Mouse (Mus musculus) liver, embryonic 15.5 days (tissue): Measurements from ENCODE around the gene Frmpd2. TPM values are rescaled to one million over a fixed set of nuclear protein-coding genes. Genes with fewer than 3 reads are reported as not detected.

ENCODE experiments used
- ATAC-seq: fragments of 200-750 bp; cut with Nextera tagmentation; 2 replicates; pipeline ENCODE4 v1.8.0; 2017; ENCODE audit warnings: moderate number of reproducible peaks, mild to moderate bottlenecking, moderate library complexity; ENCODE audit not compliant: insufficient read depth
- H3K27ac ChIP-seq: fragments of 300-500 bp; sonication (generic); replicated peaks from 2 replicates; pipeline ENCODE4 v1.5.1; 2015; ENCODE audit warnings: mild to moderate bottlenecking, inconsistent platforms
- H3K27me3 ChIP-seq: fragments of 300-500 bp; sonication (generic); 2 replicates; pipeline ENCODE4 v1.6.1; 2015; ENCODE audit warnings: mild to moderate bottlenecking, inconsistent platforms
- H3K36me3 ChIP-seq: fragments of 300-500 bp; sonication (generic); replicated peaks from 2 replicates; pipeline ENCODE4 v1.6.1; 2015; ENCODE audit warnings: moderate library complexity, mild to moderate bottlenecking, inconsistent platforms
- H3K4me1 ChIP-seq: fragments of 300-500 bp; sonication (generic); replicated peaks from 2 replicates; pipeline ENCODE4 v1.6.1; 2015; ENCODE audit warnings: inconsistent platforms
- H3K4me2 ChIP-seq: fragments of 300-500 bp; sonication (generic); 2 replicates; pipeline ENCODE4 v1.6.1; 2015; ENCODE audit warnings: moderate library complexity, mild to moderate bottlenecking, inconsistent platforms
- H3K4me3 ChIP-seq: fragments of 300-500 bp; sonication (generic); replicated peaks from 2 replicates; pipeline ENCODE4 v1.5.1; 2015; ENCODE audit warnings: mild to moderate bottlenecking, inconsistent platforms
- H3K9ac ChIP-seq: fragments of 300-500 bp; sonication (generic); 2 replicates; pipeline ENCODE4 v1.6.1; 2015; ENCODE audit warnings: moderate library complexity, mild to moderate bottlenecking, inconsistent platforms
- H3K9me3 ChIP-seq: fragments of 300-500 bp; sonication (generic); replicated peaks from 2 replicates; pipeline ENCODE4 v1.6.1; 2016; ENCODE audit warnings: inconsistent platforms
- WGBS: fragments of 180-500 bp; shearing (Covaris S2); methylation state at CpG from one replicate; pipeline ENCODE4 v1.1.7; 2015; ENCODE audit warnings: mixed read lengths; ENCODE audit not compliant: insufficient replicate concordance; 5-methylcytosine and 5-hydroxymethylcytosine counted together
- polyA plus RNA-seq: library from polyadenylated mRNA; unstranded; fragments of >200 nt; fragmentation: Nextera tagmentation; extraction: Ambion mirVana; gene quantifications from 2 replicates; pipeline ENCODE4 v1.2.1, GENCODE M21; 2015

Gene Frmpd2
- polyA plus RNA-seq, 1 experiment from 2014 or later: not detected

DNA sequence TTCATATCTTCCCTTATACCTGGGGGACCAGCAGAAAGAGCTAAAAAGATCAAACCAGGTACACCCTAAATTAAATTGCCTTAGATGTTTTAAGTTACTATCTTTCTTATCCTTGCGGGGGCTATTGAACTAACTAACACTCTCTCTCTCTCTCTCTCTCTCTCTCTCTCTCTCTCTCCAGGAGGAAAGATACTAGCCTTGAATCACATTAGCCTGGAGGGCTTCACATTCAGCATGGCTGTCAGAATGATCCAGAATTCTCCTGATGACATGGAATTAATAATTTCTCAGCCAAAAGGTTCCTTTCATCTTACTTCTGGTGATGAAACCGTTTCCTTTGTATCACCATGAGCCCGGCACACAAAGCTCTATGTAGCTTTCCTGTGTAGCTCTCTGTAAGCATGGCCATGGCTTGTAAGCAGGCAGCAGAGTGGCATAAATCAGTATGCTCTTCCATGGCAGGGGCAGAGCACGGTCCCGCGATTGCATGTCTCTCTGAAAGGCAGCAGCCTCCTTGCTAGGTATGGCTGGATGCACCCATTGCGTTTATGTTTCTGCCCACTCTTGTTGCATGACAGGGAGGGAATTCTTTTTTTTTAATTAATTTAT, 68.2 kb downstream of the Frmpd2 start:
- Histone ChIP-seq H3K9ac (no peak overlapping the region), H3K9me3 (no peaks in the 10 kb centered on the region), H3K4me2 (no peak overlapping the region), H3K4me3 (no peak overlapping the region), H3K4me1 (no peaks in the 10 kb centered on the region), H3K27me3 (no peaks in the 10 kb centered on the region), H3K36me3 (no peaks in the 10 kb centered on the region), H3K27ac (no peak overlapping the region)
- ATAC-seq: no peak
- 70% methylated on average over 7 of the region's 7 CpGs for WGBS

DNA sequence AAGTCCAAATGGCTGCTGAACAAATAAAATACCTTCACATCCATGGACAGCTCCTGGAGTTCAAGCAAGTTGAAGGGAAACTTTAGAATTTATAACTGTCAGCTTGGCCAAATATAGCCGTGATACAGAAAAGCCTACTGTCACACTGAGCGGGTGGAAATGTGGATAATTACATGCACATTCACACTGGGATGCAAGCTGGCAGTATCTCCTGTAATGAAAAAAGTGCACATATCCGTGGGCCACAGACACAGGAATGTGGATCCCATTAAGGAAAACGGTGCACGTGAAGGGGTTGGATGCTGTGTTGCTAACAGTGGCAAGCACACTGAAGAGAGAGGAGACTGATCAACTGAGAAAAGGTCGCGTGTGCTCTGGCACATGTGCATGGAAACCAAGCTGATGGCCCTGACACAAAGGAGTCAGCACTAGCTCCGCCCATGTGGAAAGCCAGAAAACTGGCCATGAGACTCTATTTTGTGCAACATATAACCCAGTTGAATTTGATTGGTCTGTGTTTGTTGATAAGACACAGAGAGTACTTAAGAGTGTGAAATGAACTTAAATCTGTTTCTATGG, 74.2 kb downstream of the Frmpd2 start:
- no peak overlapping the region for H3K27ac ChIP-seq
- no peaks in the 10 kb centered on the region for H3K27me3 ChIP-seq
- no peak overlapping the region for H3K9ac ChIP-seq
- H3K4me2 ChIP-seq: no peak overlapping the region
- 72% methylated on average over 8 of the region's 8 CpGs for WGBS
- ATAC-seq: no peak
- H3K4me3 ChIP-seq: no peak overlapping the region
- H3K4me1 ChIP-seq: no peaks in the 10 kb centered on the region
- no peaks in the 10 kb centered on the region for H3K9me3 ChIP-seq
- no peaks in the 10 kb centered on the region for H3K36me3 ChIP-seq

DNA sequence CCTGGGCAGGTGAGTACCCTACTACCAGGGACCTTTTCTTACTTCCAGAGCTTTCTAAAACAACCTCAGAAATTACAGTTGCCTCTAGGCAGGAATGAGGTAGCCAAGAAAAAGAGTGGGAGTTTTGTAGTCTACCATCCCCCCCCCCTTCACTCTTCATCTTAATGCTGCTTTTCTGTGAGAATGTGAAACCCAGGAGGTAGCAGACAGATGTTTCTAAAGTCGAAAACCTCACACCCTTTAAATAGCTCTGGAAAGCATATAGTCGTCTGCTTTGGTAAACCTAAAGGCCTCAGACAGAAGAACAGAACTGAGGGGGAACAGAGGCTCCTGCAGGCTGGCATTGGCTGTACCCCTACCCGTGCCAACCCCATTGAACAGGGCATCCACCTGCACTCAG, 77.2 kb downstream of the Frmpd2 start:
- WGBS: 33% methylated on average over 3 of the region's 3 CpGs
- H3K4me3 ChIP-seq: no peak overlapping the region
- ATAC-seq: no peak

DNA sequence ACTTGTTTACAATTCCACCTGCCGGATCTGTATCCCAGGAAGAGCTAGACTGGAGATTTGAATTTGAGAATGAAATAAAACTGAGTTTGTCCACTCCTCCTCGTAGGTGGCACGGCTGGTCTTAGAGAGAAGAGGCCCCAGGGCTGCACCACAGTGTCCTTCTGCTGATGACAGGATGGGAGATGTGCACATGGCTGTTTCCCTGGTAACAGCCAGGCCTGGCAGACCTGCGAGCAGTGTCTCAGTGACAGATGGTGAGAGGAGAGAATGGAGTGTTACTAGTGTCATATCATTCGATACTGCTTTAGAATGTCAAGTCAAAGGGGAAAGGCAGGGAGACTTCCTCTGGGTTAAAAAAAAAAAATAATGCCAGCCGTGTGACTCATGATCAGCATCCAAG, 78.4 kb downstream of the Frmpd2 start:
- Histone ChIP-seq H3K36me3 (no peaks in the 10 kb centered on the region), H3K27ac (no peak overlapping the region), H3K27me3 (no peaks in the 10 kb centered on the region), H3K4me2 (no peak overlapping the region), H3K9ac (no peak overlapping the region), H3K4me1 (no peaks in the 10 kb centered on the region), H3K9me3 (no peaks in the 10 kb centered on the region), H3K4me3 (no peak overlapping the region)
- WGBS: 54% methylated on average over 6 of the region's 6 CpGs
- ATAC-seq: no peak

More for the DNA sequence above, 77.2 kb downstream of the Frmpd2 start:
- Histone ChIP-seq H3K9me3 (no peaks in the 10 kb centered on the region), H3K27me3 (no peaks in the 10 kb centered on the region), H3K27ac (no peak overlapping the region), H3K36me3 (no peaks in the 10 kb centered on the region), H3K9ac (no peak overlapping the region), H3K4me2 (no peak overlapping the region), H3K4me1 (no peaks in the 10 kb centered on the region)

DNA sequence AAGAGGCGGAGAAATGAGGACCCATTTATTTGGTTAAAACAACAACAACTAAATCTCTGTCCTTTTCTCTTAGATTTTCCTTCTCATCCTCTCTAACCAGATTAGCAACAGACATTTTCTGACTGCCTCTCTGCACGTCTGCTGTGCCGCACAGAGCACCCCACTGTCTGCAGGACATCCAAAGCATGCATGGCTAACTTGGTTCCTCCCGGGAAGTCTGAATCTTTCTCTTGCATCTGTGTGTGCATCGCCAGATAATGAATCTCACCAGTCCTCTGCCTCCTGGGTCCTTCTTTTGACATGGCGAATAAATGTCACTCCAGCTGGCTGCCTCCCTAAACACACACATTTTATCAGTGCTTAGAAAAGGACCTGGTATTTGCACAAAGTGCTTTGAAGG, 99.2 kb downstream of the Frmpd2 start:
- no peaks in the 10 kb centered on the region for H3K36me3 ChIP-seq
- ATAC-seq: no peak
- H3K4me2 ChIP-seq: no peak overlapping the region
- no peak overlapping the region for H3K4me3 ChIP-seq
- no peak overlapping the region for H3K9ac ChIP-seq
- H3K27ac ChIP-seq: no peak overlapping the region
- no peaks in the 10 kb centered on the region for H3K9me3 ChIP-seq
- 34% methylated on average over 6 of the region's 6 CpGs for WGBS
- no peaks in the 10 kb centered on the region for H3K27me3 ChIP-seq
- no peaks in the 10 kb centered on the region for H3K4me1 ChIP-seq

DNA sequence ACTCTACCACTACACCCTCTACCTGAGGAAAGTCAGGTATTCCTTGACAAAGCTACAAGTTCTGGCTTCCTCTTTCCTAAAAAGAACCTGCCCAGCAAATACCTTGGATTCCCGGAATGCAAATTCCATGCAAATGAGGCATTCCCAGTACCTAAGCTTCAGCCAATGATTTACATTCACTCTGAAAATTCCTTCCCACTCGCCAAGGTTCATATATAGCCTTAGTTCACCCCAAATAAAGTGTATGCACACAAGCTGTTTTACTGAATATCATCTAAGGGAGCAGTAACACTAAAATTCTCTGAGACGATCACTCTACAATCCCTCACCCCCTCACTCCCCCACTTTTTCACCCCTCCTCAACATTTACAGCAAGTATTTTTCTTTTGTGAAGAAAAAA, 102.1 kb downstream of the Frmpd2 start:
- 45% methylated on average over 3 of the region's 3 CpGs for WGBS

DNA sequence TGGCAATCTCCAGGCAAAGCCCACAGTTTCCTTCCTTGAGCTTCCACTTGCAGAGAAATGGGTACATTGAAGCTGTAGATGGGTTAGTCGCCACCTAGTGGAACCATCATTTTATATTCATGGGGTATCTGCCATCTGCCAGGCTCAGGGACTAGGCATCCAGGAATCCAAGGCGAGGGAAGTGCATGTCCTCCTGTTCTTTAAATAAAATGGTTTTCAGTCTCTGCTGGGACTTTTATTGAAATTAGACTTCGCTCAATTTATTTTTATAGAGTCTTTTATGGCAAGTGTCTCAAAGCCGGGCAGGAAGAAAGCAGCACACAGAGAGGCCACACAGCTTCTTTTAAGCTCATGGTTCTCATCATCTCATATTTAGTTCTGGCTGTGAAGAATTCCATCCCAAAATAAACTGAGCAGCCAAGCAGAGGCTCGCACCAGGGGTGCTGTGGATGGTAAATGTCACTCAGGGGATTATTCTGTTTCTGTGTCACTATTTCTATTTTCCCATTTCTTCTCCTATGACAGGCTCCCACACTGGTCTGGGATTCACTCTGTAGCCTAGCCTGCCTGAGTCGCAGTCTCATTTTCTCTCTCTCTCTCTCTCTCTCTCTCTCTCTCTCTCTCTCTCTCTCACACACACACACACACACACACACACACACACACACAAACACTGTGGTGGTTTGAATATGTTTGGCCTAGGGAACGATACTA, 108.4 kb downstream of the Frmpd2 start:
- no peaks in the 10 kb centered on the region for H3K36me3 ChIP-seq
- 60% methylated on average over 7 of the region's 7 CpGs for WGBS
- no peak overlapping the region for H3K4me2 ChIP-seq
- no peak for ATAC-seq
- no peaks in the 10 kb centered on the region for H3K27me3 ChIP-seq
- H3K4me1 ChIP-seq: no peaks in the 10 kb centered on the region
- H3K9ac ChIP-seq: no peak overlapping the region
- no peaks in the 10 kb centered on the region for H3K9me3 ChIP-seq
- H3K4me3 ChIP-seq: no peak overlapping the region
- no peak overlapping the region for H3K27ac ChIP-seq

More for the DNA sequence above, 102.1 kb downstream of the Frmpd2 start:
- ATAC-seq: no peak
- H3K9me3 ChIP-seq: no peaks in the 10 kb centered on the region
- no peak overlapping the region for H3K4me2 ChIP-seq
- no peaks in the 10 kb centered on the region for H3K36me3 ChIP-seq
- H3K9ac ChIP-seq: no peak overlapping the region
- no peak overlapping the region for H3K4me3 ChIP-seq
- H3K4me1 ChIP-seq: no peaks in the 10 kb centered on the region
- no peak overlapping the region for H3K27ac ChIP-seq
- H3K27me3 ChIP-seq: no peaks in the 10 kb centered on the region

DNA sequence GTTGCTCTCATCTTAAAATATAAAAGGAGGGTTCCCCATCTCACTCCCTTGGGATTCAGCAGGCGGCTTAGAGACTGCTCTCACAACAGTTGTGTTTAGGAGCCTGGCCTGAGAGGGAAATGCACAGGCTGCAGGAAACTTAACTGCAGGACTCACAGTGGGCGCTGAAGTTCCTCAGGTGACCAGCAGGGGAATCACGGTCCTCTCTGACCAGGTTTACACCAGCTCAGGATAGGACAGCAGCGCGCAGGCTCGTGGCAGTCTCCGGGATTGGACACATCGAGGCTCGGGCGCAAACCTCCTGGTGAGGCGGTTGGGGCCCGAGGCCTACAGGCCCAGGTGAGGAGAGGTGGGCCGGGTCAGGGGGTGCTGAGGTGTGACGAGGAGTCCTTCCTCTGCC, 117.5 kb downstream of the Frmpd2 start, which contains the start of gene Ptpn20:
TSS of gene Ptpn20 (plus strand) at position 257 of the 400 bp plus-strand sequence.
- no peak within 1 kb of the TSS for H3K27ac ChIP-seq
- H3K4me3 ChIP-seq: no peak within 1 kb of the TSS
- H3K4me1 ChIP-seq: no peaks in the 10 kb centered on the region
- H3K4me2 ChIP-seq: no peak within 1 kb of the TSS
- H3K9ac ChIP-seq: no peak within 1 kb of the TSS
- no peak for ATAC-seq
- H3K27me3 ChIP-seq: no peaks in the 10 kb centered on the region
- H3K36me3 ChIP-seq: no peaks in the 10 kb centered on the region
- H3K9me3 ChIP-seq: no peaks in the 10 kb centered on the region
- 54% methylated on average over 14 of the region's 14 CpGs for WGBS

DNA sequence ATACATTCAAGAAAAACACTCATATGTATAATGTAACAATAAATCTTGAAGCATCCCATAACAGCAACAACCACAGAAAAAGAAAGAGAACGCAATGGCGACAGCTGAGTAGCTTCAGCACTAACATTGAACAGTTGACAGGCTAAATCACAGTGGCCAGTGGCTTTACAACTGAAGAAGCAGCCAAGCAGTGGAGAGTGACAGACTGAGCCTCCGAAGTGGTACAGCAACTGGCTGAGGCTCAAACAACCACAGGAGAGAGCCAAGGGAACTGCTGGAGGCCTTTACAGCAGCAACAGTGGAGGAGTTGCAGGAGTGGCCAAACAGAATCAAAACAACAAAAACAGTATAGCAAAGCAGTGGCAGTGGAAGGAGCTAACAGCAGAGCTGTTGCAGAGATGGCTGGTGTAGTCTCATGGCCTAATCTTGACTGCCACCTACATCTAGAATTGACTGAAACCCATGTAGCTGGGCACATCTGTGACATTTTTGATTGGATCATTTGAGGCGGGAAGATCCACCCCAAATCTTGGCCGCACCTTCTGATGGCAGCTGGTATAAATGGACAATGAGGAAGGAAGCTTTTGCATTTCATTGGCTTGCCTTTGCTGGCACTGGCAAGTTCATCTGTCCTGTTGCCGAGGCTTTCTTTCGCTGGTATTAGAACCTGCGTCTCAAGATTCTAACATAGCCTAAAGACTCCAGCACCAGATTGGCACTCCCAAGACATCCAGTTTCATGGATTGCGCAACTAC, 127.1 kb downstream of the Frmpd2 start:
- Histone ChIP-seq H3K4me3 (no peak overlapping the region), H3K36me3 (no peaks in the 10 kb centered on the region), H3K27me3 (no peaks in the 10 kb centered on the region), H3K27ac (no peak overlapping the region), H3K9ac (no peak overlapping the region), H3K9me3 (no peaks in the 10 kb centered on the region), H3K4me1 (no peaks in the 10 kb centered on the region), H3K4me2 (no peak overlapping the region)
- ATAC-seq: no peak
- WGBS: 72% methylated on average over 9 of the region's 9 CpGs

DNA sequence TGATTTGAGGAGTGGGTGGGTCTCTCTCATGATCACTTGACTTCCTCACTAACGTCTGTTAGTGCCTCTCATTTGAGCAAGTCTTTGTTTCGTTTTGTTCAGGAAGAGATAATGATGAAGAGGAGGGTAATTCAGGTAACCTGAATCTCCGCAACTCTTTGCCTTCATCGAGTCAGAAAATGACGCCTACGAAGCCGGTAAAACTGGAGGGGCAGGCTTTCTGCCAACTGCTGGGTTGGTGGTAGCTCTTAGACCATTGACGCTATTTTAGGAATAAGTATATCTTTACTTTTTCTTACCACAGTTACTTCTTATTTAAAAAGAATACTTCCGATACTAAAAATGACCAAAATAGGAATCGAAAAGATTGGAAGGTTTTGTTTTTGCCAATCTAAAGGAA, 135.9 kb downstream of the Frmpd2 start:
- no peak overlapping the region for H3K27ac ChIP-seq
- no peaks in the 10 kb centered on the region for H3K36me3 ChIP-seq
- H3K4me1 ChIP-seq: no peaks in the 10 kb centered on the region
- 68% methylated on average over 10 of the region's 10 CpGs for WGBS
- no peak overlapping the region for H3K4me3 ChIP-seq
- no peak for ATAC-seq
- no peak overlapping the region for H3K9ac ChIP-seq
- no peaks in the 10 kb centered on the region for H3K9me3 ChIP-seq
- no peak overlapping the region for H3K4me2 ChIP-seq
- no peaks in the 10 kb centered on the region for H3K27me3 ChIP-seq
